Mouse (Mus musculus) gastrocnemius, postnatal 25 days (tissue): ENCODE measurements around the gene Wdfy2. TPM values are rescaled to one million over a fixed set of nuclear protein-coding genes. Genes with fewer than 3 reads are reported as not detected.
"Not testable (repeated sequence)": the region's sequence is repeated elsewhere in the genome, so short reads cannot be mapped to it uniquely, and the experiment has no call there.

ENCODE experiments used
- DNase-seq: peaks from one replicate; pipeline ENCODE4 v3.0.0; 2022
- total RNA-seq, 2 experiments: library from RNA; stranded (reverse); gene quantifications; 1 replicate in 1 of 2; 2 replicates in 1 of 2; pipeline ENCODE4 v1.2.3; 2021

Gene Wdfy2
- total RNA-seq, 2 experiments from 2014 or later = 5.8 to 6.2 TPM

DNA sequence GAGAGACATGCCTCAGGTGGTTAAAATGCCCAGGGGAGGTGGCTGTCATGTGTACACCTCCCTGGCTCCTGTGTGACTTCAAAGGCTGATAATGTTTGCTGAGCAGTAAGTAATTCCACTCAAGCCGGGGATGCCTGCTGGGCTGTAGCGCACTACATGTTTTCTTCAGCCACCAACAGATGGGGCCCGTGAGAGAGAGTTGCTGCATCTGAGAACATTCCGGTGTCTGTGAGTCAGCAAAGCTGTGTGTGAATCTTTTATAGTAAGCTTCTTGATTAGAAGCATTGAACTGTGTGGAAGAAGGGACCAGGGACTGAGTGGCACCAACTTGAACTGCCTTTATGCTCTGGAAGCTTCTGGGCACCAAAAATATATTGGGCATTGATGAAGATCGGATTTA, 42.0 kb downstream of the Wdfy2 start:
- peak; percentile 78 for DNase-seq

DNA sequence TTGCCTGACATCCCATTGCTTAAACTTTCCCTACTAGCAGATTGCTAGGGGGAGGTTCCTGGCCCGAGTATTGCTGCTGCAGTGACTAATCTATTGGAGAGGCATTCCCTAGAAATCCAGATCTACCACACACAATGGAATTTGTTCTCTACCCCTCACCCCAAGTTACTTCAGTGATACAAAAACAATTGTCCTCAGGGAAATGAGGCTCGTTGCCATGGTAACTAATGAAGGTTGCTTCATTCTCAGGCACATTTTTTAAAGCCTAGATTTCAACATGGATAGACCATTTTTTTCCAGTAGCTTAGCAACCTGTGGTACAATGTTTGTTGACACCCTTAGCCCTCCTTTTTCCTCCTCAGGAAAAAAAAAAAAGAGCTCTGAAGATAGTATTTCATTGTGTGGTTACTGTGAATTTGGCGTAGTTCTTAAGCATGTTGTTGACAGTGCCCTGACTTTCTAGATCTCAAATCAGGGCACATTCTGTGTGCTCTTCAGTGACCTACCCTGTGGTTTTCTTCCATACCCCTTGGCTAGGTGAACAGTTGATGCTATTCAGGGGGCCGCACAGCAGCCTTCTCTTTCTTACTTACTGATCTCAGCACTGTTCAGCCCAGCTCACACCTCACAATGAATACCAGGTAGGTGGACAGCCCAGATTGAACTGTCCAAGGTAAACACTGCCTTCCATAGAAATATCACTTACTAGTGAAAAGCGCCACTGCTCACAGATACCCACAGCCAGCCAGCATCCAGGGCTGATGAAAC, 42.8 kb downstream of the Wdfy2 start:
- peak; percentile 59 for DNase-seq

DNA sequence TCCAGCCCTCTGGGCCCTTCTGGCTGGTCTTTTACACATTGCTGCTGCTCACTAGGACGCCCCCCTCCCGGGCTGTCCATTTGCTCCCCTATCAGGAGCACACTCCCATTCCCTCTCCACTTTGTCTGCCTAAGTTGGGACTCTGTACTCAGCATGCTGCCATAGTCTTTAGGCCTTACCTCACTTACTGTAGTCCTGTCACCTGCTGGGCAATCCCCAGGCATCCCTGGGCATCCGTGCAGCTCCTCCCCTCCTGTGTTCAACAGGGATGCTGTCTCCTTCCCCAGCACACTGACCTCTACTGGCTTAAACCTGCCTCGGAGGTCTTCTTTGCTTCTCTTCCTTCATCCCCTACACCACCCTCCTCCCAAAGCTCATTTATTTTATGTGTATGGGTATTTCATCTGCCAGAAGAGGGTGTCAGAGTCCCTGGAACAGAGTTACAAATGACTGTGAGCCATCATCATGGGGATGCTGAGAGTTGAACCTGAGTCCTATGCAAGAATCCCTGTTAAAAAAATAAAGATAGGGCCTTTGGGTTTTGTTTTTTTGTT, 44.7 kb downstream of the Wdfy2 start:
- no peak for DNase-seq

DNA sequence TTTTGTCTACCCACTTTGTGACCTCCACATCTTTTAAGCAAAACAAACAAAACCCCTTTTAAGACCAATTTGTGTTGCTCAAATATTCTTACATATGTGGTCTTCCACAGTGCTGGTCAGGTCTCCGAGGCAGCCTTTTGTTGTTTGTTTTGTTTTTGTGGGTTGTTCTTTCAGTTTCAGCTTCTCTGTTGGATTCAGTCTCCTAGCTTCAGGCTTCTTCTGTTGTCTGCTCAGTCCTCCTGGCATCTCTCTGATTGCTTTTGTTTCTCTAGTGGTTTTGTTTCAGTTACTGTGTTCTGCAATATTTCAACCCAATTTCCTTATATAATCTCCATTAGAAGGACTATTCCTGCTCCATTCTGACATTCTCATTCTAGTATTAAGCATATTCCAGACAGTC, 46.1 kb downstream of the Wdfy2 start:
- no peak for DNase-seq

DNA sequence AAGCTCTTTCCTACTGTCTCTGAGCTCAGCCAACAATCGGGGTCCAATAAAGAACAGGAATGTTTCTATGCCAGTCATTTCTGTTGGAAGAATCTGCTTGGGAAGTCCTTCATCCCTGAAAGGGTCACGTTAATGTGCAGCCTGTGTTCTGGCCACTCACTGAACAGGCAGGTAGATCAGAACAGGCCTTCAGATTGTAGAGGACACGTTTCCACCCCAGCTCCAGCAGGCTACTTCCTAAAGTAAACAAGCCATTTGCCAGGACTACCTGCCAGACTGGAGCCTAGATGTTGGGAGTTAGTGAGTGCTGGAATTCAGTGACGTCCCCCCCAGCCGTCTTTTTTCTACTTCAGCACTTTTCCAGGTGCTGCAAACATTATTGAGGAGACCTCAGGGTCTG, 46.7 kb downstream of the Wdfy2 start:
- no peak for DNase-seq

DNA sequence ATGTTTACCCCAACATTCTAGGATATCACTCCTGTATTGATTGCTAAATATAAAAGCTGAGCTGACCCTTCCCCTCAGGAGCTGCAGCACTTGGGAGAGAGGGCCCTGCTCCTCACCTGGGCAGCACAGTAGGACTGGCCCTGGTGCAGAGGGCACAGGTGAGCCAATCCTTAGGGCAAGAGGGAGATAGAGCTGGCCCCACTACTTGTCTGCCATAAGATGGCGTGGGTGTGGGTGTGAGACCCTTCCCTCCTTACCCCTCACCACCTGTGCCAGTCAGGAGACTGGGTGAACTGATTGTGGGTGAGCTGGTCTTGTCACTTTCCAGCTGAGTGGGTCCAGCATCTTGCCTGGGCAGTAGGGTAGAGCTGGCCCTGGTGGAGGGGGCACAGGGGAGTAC, 47.2 kb downstream of the Wdfy2 start:
- no peak for DNase-seq

DNA sequence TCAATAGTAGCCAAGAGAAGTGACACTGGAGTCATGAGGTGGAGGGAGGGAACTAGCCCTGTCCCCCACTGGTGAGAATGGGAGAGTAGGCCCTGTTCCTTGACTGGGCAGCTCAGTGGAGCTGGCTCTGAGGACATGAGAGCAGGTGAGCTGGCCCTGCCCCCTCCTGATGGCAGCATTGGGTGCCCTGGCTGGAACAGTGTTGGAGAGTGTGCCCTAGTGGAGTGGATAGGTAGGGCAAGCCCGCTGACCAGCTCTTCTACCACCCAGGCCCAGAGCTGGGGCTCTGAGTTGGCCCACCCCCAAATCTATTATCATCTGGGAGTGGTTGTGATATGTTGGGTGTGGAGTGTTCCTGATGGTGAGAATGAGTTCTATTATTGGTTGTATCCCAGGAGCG, 47.7 kb downstream of the Wdfy2 start:
- DNase-seq = no peak

DNA sequence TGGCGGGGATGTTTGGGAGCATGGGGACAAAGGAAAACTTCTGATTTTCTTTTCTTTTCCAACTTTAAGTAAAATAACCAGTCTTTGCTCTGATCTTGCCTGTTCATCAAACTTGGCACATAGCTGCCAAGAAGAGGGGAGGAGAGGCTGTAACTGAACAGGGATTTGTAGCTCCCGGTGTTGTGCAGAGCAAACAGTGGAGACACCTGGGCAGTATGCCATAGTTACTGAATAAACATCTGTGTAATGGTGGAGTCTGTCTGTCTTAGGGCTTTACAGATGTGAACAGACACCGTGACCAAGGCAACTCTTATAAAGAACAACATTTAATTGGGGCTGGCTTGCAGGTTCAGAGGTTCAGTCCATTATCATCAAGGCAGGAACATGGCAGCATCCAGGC, 53.9 kb downstream of the Wdfy2 start:
- no peak for DNase-seq

DNA sequence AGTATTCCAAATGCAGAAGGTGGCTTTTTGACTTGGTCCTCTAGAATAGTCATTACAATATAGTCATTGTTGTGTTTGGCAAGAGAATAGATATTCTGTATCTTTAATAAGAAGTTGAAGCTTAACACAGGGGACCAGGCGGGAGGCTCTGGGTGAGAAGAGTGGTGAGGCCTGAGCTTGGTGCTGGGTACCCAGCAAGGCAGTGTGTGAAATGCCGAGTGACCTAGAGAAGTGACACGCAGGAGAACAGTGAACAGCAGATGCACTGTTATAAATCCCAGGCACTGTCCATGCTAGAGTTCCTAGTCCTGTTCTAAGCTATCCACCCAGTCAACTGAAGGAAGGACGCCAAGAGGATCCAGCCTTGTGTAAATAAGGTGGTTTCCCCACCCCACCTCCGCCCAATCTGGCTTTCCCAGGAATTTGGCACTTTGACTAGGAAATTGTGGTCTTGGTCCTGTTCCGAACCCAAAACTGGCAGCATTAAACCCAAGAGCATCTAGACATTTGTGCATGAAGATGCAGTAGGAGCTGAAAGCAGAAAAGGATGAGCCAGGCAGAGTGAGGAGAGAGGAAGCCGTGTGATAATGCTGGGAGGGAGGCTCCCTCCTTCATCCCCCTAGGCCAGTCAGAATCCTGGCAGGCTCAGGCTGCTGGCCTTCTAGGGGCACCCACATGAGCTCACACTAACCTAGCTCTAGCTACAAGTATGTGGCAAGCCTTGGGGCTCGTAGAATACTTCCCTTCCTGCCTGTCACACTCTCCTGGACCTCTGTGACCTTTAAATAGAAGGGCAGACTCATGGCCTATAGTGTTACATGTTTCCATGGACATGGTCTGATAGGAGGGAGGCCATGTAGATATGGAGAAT, 55.5 kb downstream of the Wdfy2 start:
- DNase-seq = no peak

DNA sequence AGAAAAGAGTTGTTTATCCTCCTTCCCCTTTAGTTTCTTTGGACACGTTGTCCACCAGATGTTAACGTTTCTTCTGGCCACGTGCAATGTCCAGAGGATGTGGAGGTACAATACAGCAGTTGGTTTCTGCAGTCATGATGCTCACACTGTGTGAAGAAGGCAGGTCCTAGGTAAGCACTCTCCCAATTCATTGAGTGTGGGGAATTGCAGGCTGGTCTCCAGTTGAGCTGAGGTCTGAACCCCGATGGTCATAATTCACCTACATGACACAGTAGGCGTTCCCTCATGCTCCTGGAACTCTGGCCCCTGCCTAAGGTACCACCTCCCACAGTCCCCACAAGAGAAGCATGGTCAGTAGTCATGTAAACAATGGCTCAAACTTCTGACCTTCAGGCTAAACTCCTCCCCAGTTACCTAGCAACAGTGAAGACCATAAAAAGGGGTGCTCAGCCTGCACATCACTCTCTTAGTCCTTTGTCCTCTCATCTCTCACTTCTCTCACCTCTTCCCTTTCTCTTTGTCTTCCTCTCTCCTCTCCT, 56.2 kb downstream of the Wdfy2 start:
- DNase-seq = not testable (repeated sequence)

DNA sequence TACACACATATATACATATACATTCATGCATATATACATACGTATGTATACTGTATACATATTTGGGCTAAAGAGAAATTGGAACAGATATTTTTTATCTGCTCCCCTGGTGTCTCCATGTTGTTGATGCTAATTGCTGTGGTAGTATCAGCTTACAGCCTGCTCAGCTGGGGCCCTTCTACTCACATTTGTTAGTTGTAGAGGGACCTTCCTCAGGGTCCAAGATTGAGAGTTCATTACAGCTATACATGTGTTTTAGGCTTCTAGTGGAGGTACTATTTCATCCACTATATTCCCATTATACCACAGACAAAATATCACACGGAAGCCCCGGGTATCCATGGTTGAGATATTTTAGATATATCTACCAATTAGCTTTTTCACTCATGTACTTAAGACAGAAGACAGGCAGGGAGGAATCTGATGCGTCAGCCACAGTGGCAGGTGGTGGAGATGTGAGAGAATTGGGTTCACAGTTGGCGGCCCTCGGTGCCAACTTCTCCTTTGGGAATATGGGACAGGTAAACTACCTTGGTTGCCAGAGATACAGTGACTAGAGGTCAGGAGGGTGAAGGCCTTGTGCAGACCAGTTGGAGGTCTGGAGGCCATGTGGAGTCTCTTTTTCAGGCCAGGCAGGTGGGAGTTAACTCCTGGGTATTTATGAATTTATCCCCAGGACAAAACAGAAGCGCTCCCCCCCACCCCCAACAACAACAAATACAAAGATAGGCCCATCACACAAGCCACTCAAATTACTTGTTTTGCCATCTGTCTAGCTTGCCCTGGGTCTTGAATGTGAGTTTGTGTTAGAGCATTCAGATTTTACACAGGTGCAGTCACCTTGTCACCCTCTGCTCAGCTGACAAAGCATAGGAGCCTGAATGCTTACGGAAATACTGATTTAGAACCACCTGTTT, 57.7 kb downstream of the Wdfy2 start:
- no peak for DNase-seq

DNA sequence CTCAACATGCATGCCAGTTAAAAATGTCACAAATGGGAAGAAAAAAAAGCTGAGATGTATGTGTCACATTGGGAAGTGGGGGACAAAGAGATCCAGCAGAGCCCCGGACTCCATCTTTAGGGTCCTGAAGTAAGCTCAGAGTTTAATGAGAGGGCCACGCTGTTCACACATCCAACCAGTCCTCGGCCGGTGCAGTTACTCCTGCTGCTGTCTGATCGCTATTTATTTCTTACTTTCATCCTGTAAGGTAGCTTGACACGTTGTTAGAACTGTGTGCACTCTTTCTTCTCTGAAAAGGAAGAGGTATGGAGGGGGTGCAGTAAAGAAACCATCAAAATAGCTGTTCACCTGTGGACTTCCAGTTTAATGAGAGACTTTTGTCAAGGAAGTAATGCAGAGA, 60.6 kb downstream of the Wdfy2 start:
- no peak for DNase-seq

DNA sequence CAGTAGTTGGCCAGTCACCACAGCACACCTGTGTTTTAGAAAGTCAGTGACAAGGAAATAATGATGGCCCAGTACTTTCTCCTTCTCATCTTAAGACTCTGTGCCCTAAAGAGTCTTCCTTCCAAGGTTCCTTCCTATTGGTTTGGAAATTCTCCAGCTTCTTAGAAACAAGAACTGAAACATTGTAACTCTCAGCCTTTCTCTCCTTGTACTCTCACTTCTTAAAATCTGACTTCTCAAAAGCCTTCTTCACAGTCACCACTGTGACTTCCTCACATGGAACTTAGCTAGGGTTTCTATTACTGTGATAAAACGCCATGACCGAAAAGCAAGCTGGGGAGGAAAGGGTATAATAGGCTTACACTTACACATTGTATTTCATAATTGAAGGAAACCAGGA, 70.4 kb downstream of the Wdfy2 start:
- DNase-seq = no peak

DNA sequence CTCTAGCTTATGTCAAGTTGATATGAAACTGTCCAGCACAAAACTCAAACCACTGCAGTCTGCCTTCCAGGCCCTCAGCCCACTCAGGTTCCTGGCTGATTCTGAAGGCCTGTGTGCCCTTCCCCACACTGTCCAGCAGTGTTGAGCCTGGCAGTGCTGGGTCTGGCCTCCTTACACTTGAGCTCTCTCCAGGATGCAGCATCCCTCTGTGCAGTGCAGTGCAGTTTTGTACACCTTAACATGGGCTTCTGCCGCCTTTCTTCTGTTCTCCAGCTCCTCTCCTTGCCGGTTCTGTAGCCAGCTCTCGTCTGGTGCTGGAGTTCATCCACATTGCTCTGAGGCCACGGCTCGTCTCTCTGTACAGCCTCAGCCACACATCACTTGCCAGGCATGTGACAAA, 71.1 kb downstream of the Wdfy2 start:
- no peak for DNase-seq

DNA sequence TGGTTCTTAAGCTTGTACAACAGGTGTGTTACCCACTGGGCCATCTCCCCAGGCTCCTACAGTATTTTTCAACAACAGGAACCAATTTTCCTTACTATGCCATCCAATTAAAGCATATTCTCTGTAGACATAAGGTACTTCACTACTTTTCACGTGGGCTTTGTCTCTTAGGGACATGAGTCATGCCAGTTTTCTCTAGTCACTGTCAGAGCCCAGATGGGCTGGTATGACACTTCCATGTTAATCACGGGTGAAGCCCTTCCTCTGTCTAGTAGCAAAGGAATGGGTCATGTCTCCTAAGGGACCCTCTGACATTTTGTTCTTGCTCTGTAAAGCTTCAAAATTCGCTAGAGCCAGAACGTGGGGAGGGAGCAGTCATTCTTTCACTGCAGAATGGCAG, 73.4 kb downstream of the Wdfy2 start:
- DNase-seq = no peak

DNA sequence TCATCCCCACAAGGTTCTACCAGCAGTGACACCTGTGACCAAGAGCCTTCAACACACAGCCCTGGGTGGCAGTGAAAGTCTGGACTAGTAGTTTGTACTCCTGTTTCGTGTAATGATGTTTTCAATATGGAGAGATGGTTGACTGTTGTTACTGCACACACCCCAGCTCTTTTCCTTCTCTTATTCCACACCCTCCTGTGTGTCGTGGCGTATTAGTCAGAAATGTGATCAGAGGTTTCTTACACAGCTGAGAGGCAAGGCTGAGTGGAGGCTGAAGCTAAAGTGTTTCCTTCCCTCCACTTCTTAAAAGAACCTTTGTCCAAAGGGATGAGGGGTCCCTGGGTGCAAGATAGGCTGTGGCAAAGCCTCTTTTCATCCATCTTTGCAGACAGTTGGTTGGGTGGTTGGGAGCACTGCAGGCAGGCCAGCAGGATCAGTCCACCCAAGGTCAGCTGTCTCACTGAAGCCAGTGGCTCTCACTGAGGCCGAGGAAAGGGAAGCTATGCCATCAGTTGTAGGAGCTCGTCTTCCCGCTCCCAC, 77.7 kb downstream of the Wdfy2 start:
- no peak for DNase-seq

DNA sequence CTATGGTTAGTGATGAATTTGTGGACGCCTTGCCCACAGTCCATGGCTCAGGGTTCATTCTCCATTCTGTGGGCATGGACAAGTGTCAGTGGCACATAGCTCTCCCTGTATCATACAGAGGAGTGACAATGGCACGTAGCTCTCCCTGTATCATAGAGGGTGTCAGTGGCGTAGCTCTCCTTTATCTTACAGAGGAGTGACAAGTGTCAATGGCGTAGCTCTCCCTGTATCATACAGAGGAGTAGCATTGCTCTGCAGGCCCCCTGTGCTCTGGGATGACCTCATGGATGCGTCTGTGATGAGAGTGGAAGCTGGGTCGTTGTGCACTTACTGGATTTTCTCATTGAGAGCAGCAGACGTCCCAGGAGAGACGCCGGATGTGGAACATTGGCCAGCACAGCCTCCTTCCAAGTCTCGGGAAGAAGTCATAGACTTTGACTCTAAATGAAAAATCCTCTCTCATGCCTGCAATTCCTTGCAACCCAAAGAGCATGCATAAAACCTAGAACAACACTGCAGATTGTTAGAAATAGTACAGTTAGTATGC, 79.1 kb downstream of the Wdfy2 start:
- no peak for DNase-seq

DNA sequence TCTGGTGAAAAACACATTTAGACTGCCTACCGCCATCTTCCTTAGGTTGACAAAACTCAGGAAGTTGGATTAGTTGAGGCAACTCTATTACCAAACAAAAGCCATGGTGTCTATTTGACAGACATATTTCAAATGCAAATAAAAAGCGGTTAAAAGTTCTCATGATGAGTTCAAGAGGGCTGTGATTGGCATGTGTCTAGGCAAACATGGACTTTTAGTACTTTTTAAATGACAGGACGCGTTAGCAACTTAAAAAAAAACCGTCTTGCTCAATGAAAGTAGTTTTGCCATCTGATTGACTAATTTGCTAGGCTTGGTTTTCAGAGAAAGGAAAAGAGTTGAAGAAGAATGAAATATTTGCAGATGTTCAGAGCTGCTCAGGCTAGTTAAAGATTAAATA, 83.9 kb downstream of the Wdfy2 start:
- no peak for DNase-seq

DNA sequence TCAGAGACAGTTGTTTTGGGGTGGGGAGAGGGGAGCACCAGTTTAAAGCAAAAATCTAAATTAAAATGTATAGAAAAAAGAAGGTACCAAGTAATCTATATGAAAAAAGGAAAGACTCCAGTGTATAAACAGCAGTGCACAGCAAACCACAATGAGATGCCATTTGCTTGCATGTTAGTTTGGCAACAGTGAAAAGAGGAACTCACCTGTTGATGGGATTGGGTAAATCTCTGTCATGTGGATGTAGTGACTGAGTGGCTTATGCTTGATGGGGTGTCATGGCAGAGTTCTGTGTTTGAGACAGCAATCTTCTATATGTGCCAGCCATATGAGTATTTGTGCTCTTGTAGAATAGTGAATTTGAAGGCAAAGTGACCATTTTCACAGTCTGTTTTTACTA, 85.2 kb downstream of the Wdfy2 start:
- no peak for DNase-seq

DNA sequence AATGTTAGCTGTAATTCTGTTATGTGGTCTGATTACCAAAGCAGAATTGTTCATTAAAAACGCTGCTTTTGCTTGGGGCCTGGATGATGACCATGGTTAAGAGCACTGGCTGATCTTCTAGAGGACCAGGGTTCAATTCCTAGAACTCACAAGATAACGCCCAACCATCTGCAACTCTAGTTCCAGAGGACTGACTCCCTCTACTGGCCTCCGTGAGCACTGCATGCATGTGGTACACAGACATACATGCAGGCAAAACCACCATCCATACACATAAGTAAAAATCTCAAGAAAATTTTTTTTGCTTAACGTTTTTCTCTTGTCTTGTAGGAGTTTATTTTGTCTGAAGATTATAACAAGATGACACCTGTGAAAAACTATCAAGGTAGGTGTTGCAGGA, 87.3 kb downstream of the Wdfy2 start:
- DNase-seq = no peak

DNA sequence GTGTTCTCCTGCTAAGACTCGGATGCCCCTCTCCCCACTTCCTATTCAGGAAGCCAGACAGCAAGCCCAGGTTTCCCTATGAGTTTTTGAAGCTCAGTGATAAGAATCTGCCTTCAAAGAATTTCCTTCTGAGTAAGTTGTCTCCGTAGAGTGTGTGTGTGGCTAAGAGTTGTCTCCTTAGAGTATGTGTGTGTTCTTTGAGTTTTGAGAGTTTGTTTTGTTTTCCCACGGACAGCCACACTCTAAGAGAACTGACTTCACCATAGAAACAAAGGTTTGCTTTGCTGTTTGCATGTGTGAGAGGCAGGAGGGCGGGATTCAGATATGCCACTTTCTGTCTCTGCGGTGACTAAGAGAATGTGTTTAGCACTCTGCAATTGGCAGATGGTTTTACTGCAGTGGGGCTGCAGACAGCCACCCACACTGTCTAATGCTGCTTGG, 90.6 kb downstream of the Wdfy2 start:
- DNase-seq = no peak
